Mouse (Mus musculus): ENCODE data around the gene Otx2.

DNA sequence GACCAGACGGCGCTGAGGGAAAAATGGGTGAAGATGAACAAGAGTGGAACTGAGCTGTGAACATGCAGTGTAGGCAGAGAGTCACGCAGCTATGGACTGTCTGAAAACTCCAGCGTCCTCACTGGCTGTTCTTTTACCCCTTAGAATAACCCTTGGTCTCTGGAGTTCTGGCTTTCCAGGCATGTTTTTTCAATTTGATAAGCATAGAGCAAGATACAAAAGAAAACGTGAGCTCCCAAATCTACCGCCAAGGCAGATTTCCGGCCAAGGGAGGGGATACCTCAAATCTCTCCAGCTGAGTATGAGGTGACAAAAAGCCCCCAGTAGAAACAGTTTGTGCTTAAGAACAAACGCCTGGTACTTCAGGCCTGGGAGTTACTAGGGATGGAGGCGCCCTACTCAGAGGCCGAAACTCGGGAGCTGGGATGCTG, 5.6 kb downstream of the Otx2 start:
- no peak for TF ChIP-seq POLR2A (IDR thresholded peaks at IDR 0.05; ENCODE audit: insufficient read depth, low read length)
- TF ChIP-seq CTCF (IDR thresholded peaks at IDR 0.05; ENCODE audit: low read depth, low read length): no peak
